Mouse (Mus musculus): ENCODE measurements at regions not wholly inside any gene's neighbourhood (a gene's known extent, or its start where the extent isn't known, plus 50 kb on each side); places are given as distances from the start of the nearest gene placed in this dataset.

GRCm38 (mm10) chr9:116332485-116333118, 157.4 kb upstream of the Tgfbr2 start:
- no peak for TF ChIP-seq CTCF (IDR thresholded peaks at IDR 0.05; ENCODE audit: borderline replicate concordance, insufficient read depth, low read length)
- TF ChIP-seq POLR2A (IDR thresholded peaks at IDR 0.05; ENCODE audit: low read depth, low read length): no peak

Measured in embryonic fibroblast, embryonic 13.5 days (primary cell).